Mouse (Mus musculus): ENCODE measurements around the gene Lrmp.

DNA sequence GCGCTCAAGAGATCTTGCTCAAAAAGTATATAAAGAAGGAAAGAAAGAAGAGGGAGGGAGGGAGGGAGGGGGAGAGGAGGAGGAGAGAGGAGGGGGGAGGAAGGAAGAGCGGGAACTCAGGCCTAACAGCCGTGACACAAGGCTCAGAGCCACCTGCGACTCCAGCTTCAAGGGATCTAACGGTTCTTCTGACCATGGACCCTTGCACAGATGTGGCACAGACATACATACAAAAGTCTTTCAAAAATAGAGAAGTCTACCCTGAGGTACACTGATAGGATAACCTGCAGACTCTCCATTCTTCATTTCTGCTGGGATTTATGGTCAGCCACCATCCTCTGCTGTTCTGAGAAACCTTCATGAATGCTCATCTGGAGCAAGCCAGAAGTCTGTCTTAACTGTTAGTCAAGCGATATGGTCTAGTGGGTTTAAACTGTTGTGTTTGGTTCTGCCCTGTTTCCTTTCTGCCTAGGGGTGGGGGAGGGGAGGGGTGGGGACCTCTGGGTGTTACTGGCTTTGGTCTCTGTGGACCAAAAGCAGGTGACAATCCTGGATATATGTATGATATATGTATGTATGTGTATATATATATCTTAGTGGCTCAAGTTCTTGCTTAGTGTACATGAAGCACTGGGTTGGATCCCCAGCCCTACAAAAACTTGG is 25.1 kb upstream of the Lrmp start:
- no peak for TF ChIP-seq CTCF (IDR thresholded peaks at IDR 0.05)
- no peak for TF ChIP-seq EP300 (IDR thresholded peaks at IDR 0.05)
